Mouse (Mus musculus) thymus, postnatal 36 days (tissue): ENCODE measurements around the gene Dazap2.

Experiments
- DNase-seq, 2 experiments: peaks; one replicate each; pipeline ENCODE4 v3.0.0; 2022; ENCODE audit warnings: mixed read lengths in 2 of 2

Dazap2 gene

GRCm38 (mm10) chr15:100639972-100640750 is 25.0 kb downstream of the Dazap2 start:
- peak in 1 of 2 experiments; percentile 31 for DNase-seq

GRCm38 (mm10) chr15:100641226-100641810 is 26.2 kb downstream of the Dazap2 start:
- DNase-seq = no peak

DNA sequence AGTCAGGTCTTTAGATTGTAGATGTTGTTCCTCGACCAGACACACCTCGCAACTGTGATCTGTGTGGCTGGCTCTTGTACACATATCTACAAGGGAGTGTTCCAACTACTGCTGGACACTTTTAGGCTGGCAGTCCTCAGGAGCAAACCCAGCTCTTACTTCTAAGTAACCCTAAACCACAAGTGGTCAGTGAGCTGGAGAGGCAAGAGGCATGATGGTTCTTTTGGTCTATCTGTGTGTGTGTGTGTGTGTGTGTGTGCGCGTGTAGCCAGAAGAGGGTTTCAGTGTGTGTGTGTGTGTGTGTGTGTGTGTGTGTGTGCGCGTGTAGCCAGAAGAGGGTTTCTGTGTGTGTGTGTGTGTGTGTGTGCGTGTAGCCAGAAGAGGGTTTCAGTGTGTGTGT is 27.3 kb downstream of the Dazap2 start:
- no peak for DNase-seq

GRCm38 (mm10) chr15:100646161-100646560 is 31.0 kb downstream of the Dazap2 start:
- no peak for DNase-seq

DNA sequence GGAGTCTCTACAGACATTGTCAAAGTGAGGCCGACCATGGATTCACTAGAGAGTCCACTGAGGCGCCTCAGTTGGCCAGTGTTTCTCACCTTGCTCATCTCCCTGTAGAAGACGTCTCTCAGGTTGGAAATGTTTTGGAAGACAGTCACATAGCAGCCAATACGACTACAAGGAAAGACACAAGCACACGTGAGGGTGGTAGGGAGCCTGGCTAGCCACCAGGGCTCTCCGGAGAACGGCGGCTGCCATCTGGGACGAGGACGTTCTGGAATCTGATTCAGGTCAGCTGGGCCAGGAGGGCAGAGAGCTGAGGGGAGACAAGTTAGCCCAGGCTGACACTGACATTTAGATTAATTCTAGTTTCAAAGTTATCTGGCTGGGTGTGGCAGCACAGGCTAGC is 35.0 kb downstream of the Dazap2 start:
- DNase-seq = no peak

DNA sequence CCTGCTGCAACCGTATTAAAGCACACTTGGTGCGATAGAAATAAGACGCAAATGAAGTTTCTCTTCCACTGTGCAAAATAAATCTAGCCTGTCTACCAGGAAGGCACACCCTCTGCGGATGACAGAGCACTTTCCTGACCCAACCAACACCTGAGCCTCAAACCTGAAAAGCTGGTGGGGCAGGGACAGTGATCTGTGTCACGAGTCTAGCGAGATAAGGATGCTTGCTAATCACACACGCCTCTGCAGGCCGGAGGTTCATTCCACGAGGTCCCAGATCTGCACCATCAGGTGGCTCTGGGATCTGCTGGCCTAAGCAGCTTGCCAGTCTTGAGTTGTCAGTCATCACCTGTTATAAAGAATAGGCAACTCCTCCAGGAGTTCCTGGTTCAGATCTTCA is 36.5 kb downstream of the Dazap2 start:
- no peak for DNase-seq

GRCm38 (mm10) chr15:100654271-100654670 is 39.1 kb downstream of the Dazap2 start:
- no peak for DNase-seq

DNA sequence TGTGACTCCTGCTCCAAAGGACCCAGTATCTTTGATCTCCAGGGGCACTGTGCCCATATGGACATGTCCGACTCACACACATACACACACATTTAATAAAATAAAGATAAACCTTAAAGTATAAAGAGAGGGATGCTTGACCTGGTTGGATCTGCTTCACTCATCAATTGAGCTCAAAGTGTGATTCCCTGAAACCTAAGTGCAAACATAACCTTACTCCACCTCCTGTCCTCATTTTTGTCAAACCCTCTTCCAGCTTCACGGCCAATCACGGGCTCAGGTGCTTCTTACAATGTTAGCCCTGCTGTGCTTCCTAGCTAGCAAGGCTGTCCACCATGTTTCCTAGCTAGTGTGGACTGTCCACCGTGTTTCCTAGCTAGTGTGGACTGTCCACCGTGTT is 40.1 kb downstream of the Dazap2 start:
- no peak for DNase-seq

DNA sequence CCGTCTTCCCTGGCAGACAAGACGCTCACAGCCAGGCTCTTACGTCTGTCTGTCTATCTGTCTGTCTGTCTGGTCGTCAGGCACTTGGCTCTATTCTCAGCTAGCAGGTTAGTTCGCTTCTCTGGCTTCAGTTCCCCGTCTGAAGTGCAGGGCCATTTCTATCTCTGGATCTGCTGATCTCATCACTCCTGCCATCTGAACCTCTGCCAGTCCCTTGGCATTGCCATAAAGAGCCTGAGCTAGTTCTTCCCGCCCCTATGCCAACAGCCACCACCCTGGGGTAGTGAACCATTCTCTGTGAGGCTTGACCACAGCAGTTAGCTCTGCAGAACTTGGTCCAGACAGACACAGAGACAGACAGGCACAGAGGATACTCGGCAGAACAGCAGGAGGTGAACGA is 45.2 kb downstream of the Dazap2 start:
- no peak for DNase-seq

GRCm38 (mm10) chr15:100660805-100661204 is 45.7 kb downstream of the Dazap2 start:
- DNase-seq = no peak

GRCm38 (mm10) chr15:100664813-100665274 is 49.7 kb downstream of the Dazap2 start:
- DNase-seq = peak; percentile 69 to 79

DNA sequence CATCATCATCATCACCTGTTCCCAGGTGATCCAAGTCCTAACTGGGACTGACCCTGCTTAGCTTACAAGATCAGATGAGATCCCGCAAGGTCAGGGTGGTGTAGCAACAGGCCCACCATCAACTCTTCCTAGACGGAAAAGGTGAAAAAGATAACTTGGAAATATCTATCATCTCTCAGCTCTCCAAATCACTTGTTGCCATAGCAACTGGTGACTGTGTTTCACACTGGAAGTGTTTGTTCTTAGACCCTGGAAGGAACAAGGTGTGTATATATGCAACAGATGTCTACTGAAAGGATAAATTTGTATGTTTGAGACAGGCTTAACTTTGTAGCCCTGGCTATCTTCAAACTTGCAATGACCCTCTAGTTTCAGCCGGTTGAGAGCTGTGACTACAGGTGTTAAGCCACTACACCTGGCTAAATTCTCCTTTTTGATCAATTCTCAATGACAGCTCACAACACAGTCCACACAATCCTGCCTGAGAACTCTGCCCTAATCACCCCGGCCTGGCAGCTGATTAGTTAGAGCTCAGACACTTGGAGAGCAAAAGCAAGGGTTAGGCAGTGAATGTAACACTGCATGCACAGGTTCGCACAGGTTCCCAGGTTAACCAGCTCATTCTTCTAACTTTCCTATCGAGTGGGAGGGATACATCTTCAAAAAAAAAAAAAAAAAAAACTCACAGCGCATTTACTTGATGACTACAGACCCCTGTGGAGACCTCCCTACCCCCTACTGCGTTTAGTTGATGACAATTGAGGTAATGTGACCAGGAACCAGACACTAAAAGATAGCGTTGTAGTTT is 50.5 kb downstream of the Dazap2 start:
- DNase-seq = no peak

GRCm38 (mm10) chr15:100666219-100666696 is 51.1 kb downstream of the Dazap2 start:
- DNase-seq = peak; percentile 42 to 47

GRCm38 (mm10) chr15:100666851-100667250 is 51.7 kb downstream of the Dazap2 start:
- peak in 1 of 2 experiments; percentile 37 for DNase-seq

DNA sequence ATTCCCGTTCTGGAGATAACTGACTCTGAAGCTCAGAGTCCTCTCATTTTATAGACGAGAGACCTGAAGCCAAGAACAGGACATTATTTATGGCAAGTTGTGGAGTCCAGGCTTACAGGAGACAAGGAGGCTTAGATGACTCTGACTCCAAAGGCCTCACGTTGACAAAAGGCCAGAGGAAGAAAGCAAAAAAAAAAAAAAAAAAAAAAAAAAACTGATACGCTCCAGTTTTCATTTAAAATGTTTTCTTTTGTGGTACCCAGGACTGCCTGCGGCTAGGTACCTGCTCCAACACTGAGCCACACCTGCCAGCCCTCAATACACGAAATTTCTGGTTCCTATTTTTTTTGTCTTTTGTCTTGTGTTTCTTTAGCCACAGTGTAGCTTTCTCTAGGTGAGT is 52.3 kb downstream of the Dazap2 start:
- no peak for DNase-seq

- DNase-seq = peak; percentile 49 to 63
These were observed 52.9 kb downstream of the Dazap2 start for GRCm38 (mm10) chr15:100667871-100668545.

GRCm38 (mm10) chr15:100669337-100669736 is 54.2 kb downstream of the Dazap2 start, which contains the start of gene Bin2:
TSS of gene Bin2 (minus strand) at chr15:100669553.
- peak; percentile 91 to 94 for DNase-seq

DNA sequence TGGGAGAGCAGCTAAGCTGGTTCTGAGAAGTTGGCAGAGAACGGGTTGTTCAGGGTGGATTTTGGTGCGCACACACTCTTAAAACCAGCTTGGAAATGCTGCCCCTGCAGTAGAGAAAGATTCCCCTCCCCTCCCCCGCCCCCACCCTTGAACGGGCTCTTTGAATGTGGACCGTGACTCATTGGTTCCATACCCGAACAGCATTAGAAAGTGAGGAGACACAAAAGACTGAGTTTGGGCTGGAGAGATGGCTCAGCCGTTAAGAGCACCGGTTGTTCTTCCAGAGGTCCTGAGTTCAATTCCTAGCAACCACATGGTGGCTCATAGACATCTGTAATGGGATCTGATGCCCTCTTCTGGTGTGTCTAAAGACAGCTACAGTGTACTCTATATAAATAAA is 54.9 kb downstream of the Dazap2 start:
- DNase-seq = no peak
